Mouse (Mus musculus): ENCODE measurements around the gene Cpxm1. TPM values are rescaled to one million over a fixed set of nuclear protein-coding genes. Genes with fewer than 3 reads are reported as not detected.

Gene Cpxm1
- polyA plus RNA-seq (2015; fragmentation: Nextera tagmentation; extraction: Ambion mirVana), result 13.6 and 16.4 TPM in 2 replicates

GRCm38 (mm10) chr2:130397186-130397985 lies at the start of gene Cpxm1:
Gene Cpxm1 (minus strand): TSS chr2:130397574.
- H3K4me1 ChIP-seq (replicated peaks), result peaks cover 13% of the 10 kb centered on the region
- H3K4me2 ChIP-seq (replicated peaks), result peak within 1 kb of the TSS; percentile 91
- H3K4me3 ChIP-seq (replicated peaks), result peak within 1 kb of the TSS; percentile 57
- no peaks in the 10 kb centered on the region for H3K9me3 ChIP-seq
- H3K9ac ChIP-seq (replicated peaks), result peak within 1 kb of the TSS; percentile 80
- under 1% methylated on average over 45 of the region's 53 CpGs for WGBS
- H3K27me3 ChIP-seq, result peaks cover 33% of the 10 kb centered on the region
- ATAC-seq, result peak; percentile 87
- H3K36me3 ChIP-seq, result peaks cover 6% of the 10 kb centered on the region
- no peak within 1 kb of the TSS for H3K27ac ChIP-seq

- Histone ChIP-seq H3K27me3 (no peaks in the 10 kb centered on the region), H3K4me1 (replicated peaks) (no peaks in the 10 kb centered on the region), H3K4me3 (replicated peaks) (no peak overlapping the region), H3K4me2 (replicated peaks) (no peak overlapping the region), H3K9ac (replicated peaks) (no peak overlapping the region), H3K9me3 (no peaks in the 10 kb centered on the region), H3K36me3 (peaks cover 82% of the 10 kb centered on the region), H3K27ac (no peak overlapping the region)
- 78% methylated on average over 10 of the region's 10 CpGs for WGBS
- no peak for ATAC-seq
These were observed 44.8 kb upstream of the Cpxm1 start for GRCm38 (mm10) chr2:130442162-130442561.

GRCm38 (mm10) chr2:130439840-130440480 lies 42.6 kb upstream of the Cpxm1 start:
- no peak for ATAC-seq
- no peaks in the 10 kb centered on the region for H3K9me3 ChIP-seq
- no peak overlapping the region for H3K4me3 ChIP-seq (replicated peaks)
- no peak overlapping the region for H3K4me2 ChIP-seq (replicated peaks)
- WGBS, result 96% methylated on average over 4 of the region's 4 CpGs
- peaks cover 74% of the 10 kb centered on the region for H3K36me3 ChIP-seq
- no peaks in the 10 kb centered on the region for H3K4me1 ChIP-seq (replicated peaks)
- H3K27me3 ChIP-seq, result no peaks in the 10 kb centered on the region
- H3K27ac ChIP-seq, result no peak overlapping the region
- H3K9ac ChIP-seq (replicated peaks), result no peak overlapping the region

GRCm38 (mm10) chr2:130438861-130439260 lies 41.5 kb upstream of the Cpxm1 start:
- no peaks in the 10 kb centered on the region for H3K4me1 ChIP-seq (replicated peaks)

GRCm38 (mm10) chr2:130436769-130437168 lies 39.4 kb upstream of the Cpxm1 start:
- H3K9me3 ChIP-seq, result no peaks in the 10 kb centered on the region
- ATAC-seq, result no peak
- H3K4me3 ChIP-seq (replicated peaks), result no peak overlapping the region
- H3K9ac ChIP-seq (replicated peaks), result no peak overlapping the region
- H3K27me3 ChIP-seq, result no peaks in the 10 kb centered on the region
- 100% methylated on average over 1 of the region's 1 CpGs for WGBS
- no peak overlapping the region for H3K4me2 ChIP-seq (replicated peaks)
- peaks cover 48% of the 10 kb centered on the region for H3K36me3 ChIP-seq
- H3K27ac ChIP-seq, result no peak overlapping the region
- no peaks in the 10 kb centered on the region for H3K4me1 ChIP-seq (replicated peaks)

More at GRCm38 (mm10) chr2:130438861-130439260, 41.5 kb upstream of the Cpxm1 start:
- Histone ChIP-seq H3K4me2 (replicated peaks) (no peak overlapping the region), H3K27ac (no peak overlapping the region), H3K27me3 (no peaks in the 10 kb centered on the region), H3K9ac (replicated peaks) (no peak overlapping the region), H3K9me3 (no peaks in the 10 kb centered on the region), H3K4me3 (replicated peaks) (no peak overlapping the region), H3K36me3 (peaks cover 67% of the 10 kb centered on the region)
- no peak for ATAC-seq
- 89% methylated on average over 3 of the region's 3 CpGs for WGBS

- no peak overlapping the region for H3K4me2 ChIP-seq (replicated peaks)
- ATAC-seq, result peak; percentile 68
- no peak overlapping the region for H3K9ac ChIP-seq (replicated peaks)
- H3K36me3 ChIP-seq, result peaks cover 18% of the 10 kb centered on the region
- H3K4me3 ChIP-seq (replicated peaks), result no peak overlapping the region
- 27% methylated on average over 4 of the region's 4 CpGs for WGBS
- no peaks in the 10 kb centered on the region for H3K4me1 ChIP-seq (replicated peaks)
- no peaks in the 10 kb centered on the region for H3K9me3 ChIP-seq
- H3K27ac ChIP-seq, result no peak overlapping the region
- H3K27me3 ChIP-seq, result no peaks in the 10 kb centered on the region
These were observed 35.8 kb upstream of the Cpxm1 start for GRCm38 (mm10) chr2:130433152-130433551.

- H3K9me3 ChIP-seq, result no peaks in the 10 kb centered on the region
- H3K27ac ChIP-seq, result no peak overlapping the region
- H3K27me3 ChIP-seq, result no peaks in the 10 kb centered on the region
- no peak overlapping the region for H3K4me3 ChIP-seq (replicated peaks)
- peaks cover 9% of the 10 kb centered on the region for H3K36me3 ChIP-seq
- no peak for ATAC-seq
- H3K4me1 ChIP-seq (replicated peaks), result no peaks in the 10 kb centered on the region
- WGBS, result 93% methylated on average over 3 of the region's 3 CpGs
- no peak overlapping the region for H3K4me2 ChIP-seq (replicated peaks)
- no peak overlapping the region for H3K9ac ChIP-seq (replicated peaks)
These were observed 34.8 kb upstream of the Cpxm1 start for GRCm38 (mm10) chr2:130432157-130432556.

GRCm38 (mm10) chr2:130430484-130430883 lies 33.1 kb upstream of the Cpxm1 start:
- no peak for ATAC-seq
- Histone ChIP-seq H3K36me3 (peaks cover 8% of the 10 kb centered on the region), H3K27ac (no peak overlapping the region), H3K9ac (replicated peaks) (no peak overlapping the region), H3K4me1 (replicated peaks) (peaks cover 7% of the 10 kb centered on the region), H3K4me3 (replicated peaks) (no peak overlapping the region), H3K9me3 (no peaks in the 10 kb centered on the region), H3K27me3 (no peaks in the 10 kb centered on the region), H3K4me2 (replicated peaks) (no peak overlapping the region)
- WGBS, result 84% methylated on average over 3 of the region's 3 CpGs

- H3K9ac ChIP-seq (replicated peaks), result 0 out of 2 replicates have a peak overlapping the region, but pooled peaks have one; percentile 15
- H3K27me3 ChIP-seq, result no peaks in the 10 kb centered on the region
- H3K27ac ChIP-seq, result no peak overlapping the region
- H3K4me3 ChIP-seq (replicated peaks), result no peak overlapping the region
- H3K4me1 ChIP-seq (replicated peaks), result peaks cover 13% of the 10 kb centered on the region
- no peak overlapping the region for H3K4me2 ChIP-seq (replicated peaks)
- WGBS, result 72% methylated on average over 2 of the region's 2 CpGs
- ATAC-seq, result no peak
- peaks cover 8% of the 10 kb centered on the region for H3K36me3 ChIP-seq
- no peaks in the 10 kb centered on the region for H3K9me3 ChIP-seq
These were observed 32.5 kb upstream of the Cpxm1 start for GRCm38 (mm10) chr2:130429851-130430250.

- no peak overlapping the region for H3K27ac ChIP-seq
- no peaks in the 10 kb centered on the region for H3K36me3 ChIP-seq
- H3K9me3 ChIP-seq, result no peaks in the 10 kb centered on the region
- 45% methylated on average over 5 of the region's 5 CpGs for WGBS
- H3K4me3 ChIP-seq (replicated peaks), result peak overlapping the region; percentile 74
- peaks cover 43% of the 10 kb centered on the region for H3K4me1 ChIP-seq (replicated peaks)
- no peaks in the 10 kb centered on the region for H3K27me3 ChIP-seq
- ATAC-seq, result no peak
- H3K9ac ChIP-seq (replicated peaks), result peak overlapping the region; percentile 86
- H3K4me2 ChIP-seq (replicated peaks), result peak overlapping the region; percentile 71
These were observed 27.7 kb upstream of the Cpxm1 start for GRCm38 (mm10) chr2:130425112-130425511.

- H3K9me3 ChIP-seq, result no peaks in the 10 kb centered on the region
- H3K36me3 ChIP-seq, result peaks cover 7% of the 10 kb centered on the region
- H3K4me3 ChIP-seq (replicated peaks), result peak within 1 kb of the TSS; percentile 74
- H3K27me3 ChIP-seq, result no peaks in the 10 kb centered on the region
- peak within 1 kb of the TSS; percentile 71 for H3K4me2 ChIP-seq (replicated peaks)
- peaks cover 47% of the 10 kb centered on the region for H3K4me1 ChIP-seq (replicated peaks)
- peak within 1 kb of the TSS; percentile 86 for H3K9ac ChIP-seq (replicated peaks)
- under 1% methylated on average over 58 of the region's 58 CpGs for WGBS
- peak; percentile 96 for ATAC-seq
- H3K27ac ChIP-seq, result peak within 1 kb of the TSS; percentile 90
These were observed 26.9 kb upstream of the Cpxm1 start, which contains the start of the genes Vps16 and Pced1a for GRCm38 (mm10) chr2:130424126-130424853. Gene Vps16 (plus strand): TSS chr2:130424339. Gene Pced1a (minus strand): TSS chr2:130424701.
